Mouse (Mus musculus) midbrain, embryonic 16.5 days (tissue): ENCODE results near the gene Zdhhc17. TPM values are rescaled to one million over a fixed set of nuclear protein-coding genes. Genes with fewer than 3 reads are reported as not detected.
A peak's percentile ranks its signal among the peaks of the same experiment; 100 is the strongest.

Experiments used
- ATAC-seq: fragments of 200-750 bp; cut with Nextera tagmentation; 2 replicates; pipeline ENCODE4 v1.8.0; 2017; ENCODE audit warnings: moderate TSS enrichment
- H3K27ac ChIP-seq: fragments of 300-500 bp; sonication (generic); 2 replicates; pipeline ENCODE4 v1.5.1; 2014; ENCODE audit warnings: mild to moderate bottlenecking, low read length, mixed read lengths
- H3K27me3 ChIP-seq: fragments of 300-500 bp; sonication (generic); 2 replicates; pipeline ENCODE4 v1.6.1; 2014; ENCODE audit warnings: low read depth, low read length, mixed read lengths; ENCODE audit not compliant: control insufficient read depth, insufficient read depth
- H3K36me3 ChIP-seq: fragments of 300-500 bp; sonication (generic); 2 replicates; pipeline ENCODE4 v1.6.1; 2014; ENCODE audit warnings: mild to moderate bottlenecking, low read length, moderate library complexity, mixed read lengths; ENCODE audit not compliant: control insufficient read depth, insufficient read depth
- H3K4me1 ChIP-seq: fragments of 300-500 bp; sonication (generic); 2 replicates; pipeline ENCODE4 v1.6.1; 2014; ENCODE audit warnings: mild to moderate bottlenecking, low read length, mixed read lengths; ENCODE audit not compliant: control insufficient read depth, insufficient read depth
- H3K4me2 ChIP-seq: fragments of 300-500 bp; sonication (generic); 2 replicates; pipeline ENCODE4 v1.6.1; 2014; ENCODE audit warnings: mild to moderate bottlenecking, low read length, mixed read lengths
- H3K4me3 ChIP-seq: fragments of 300-500 bp; sonication (generic); 2 replicates; pipeline ENCODE4 v1.5.1; 2014; ENCODE audit warnings: low read depth, mild to moderate bottlenecking, low read length, moderate library complexity, mixed read lengths
- H3K9ac ChIP-seq: fragments of 300-500 bp; sonication (generic); 2 replicates; pipeline ENCODE4 v1.6.1; 2014; ENCODE audit warnings: low read depth, low read length, mixed read lengths
- H3K9me3 ChIP-seq: fragments of 300-500 bp; sonication (generic); replicated peaks from 2 replicates; pipeline ENCODE4 v1.6.1; 2014; ENCODE audit warnings: mild to moderate bottlenecking, low read length, mixed read lengths; ENCODE audit not compliant: control insufficient read depth, poor library complexity, severe bottlenecking
- WGBS: fragments of 180-500 bp; shearing (Covaris S2); extraction: QIAGEN DNeasy Blood & Tissue Kit; methylation state at CpG from one replicate; pipeline ENCODE4 v1.1.7; 2014; 5-methylcytosine and 5-hydroxymethylcytosine counted together
- polyA plus RNA-seq: library from polyadenylated mRNA; unstranded; fragments of >200 nt; fragmentation: Nextera tagmentation; extraction: Ambion mirVana; gene quantifications from 2 replicates; pipeline ENCODE4 v1.2.1, GENCODE M21; 2015

The Zdhhc17 gene
- polyA plus RNA-seq, 1 experiment from 2014 or later = 63.9 TPM

- peak overlapping the region; percentile 90 for H3K4me3 ChIP-seq
- peaks cover 21% of the 10 kb centered on the region for H3K4me1 ChIP-seq
- ATAC-seq = peak; percentile 28
- H3K9ac ChIP-seq = peak overlapping the region; percentile 99
- H3K9me3 ChIP-seq = no peaks in the 10 kb centered on the region; the same call in 1 of the 2 replicates
- no peaks in the 10 kb centered on the region for H3K36me3 ChIP-seq
- H3K27me3 ChIP-seq = no peaks in the 10 kb centered on the region
- H3K27ac ChIP-seq = peak overlapping the region; percentile 99
- H3K4me2 ChIP-seq = peak overlapping the region; percentile 95
- WGBS = 0% methylated on average over 19 of the region's 19 CpGs
Measured at GRCm38 (mm10) chr10:111010480-111011225, 713 bp upstream of the Zdhhc17 start.

- Histone ChIP-seq H3K4me1 (peaks cover 25% of the 10 kb centered on the region), H3K9ac (peak overlapping the region; percentile 99), H3K9me3 (no peaks in the 10 kb centered on the region), H3K27me3 (no peaks in the 10 kb centered on the region), H3K36me3 (no peaks in the 10 kb centered on the region), H3K27ac (peak overlapping the region; percentile 99), H3K4me3 (peak overlapping the region; percentile 90), H3K4me2 (peak overlapping the region; percentile 56)
- ATAC-seq = no peak
- under 1% methylated on average over 27 of the region's 28 CpGs for WGBS
Measured at GRCm38 (mm10) chr10:111009113-111009640, 763 bp downstream of the Zdhhc17 start.

- no peak overlapping the region for H3K9ac ChIP-seq
- 89% methylated on average over 4 of the region's 4 CpGs for WGBS
- no peak overlapping the region for H3K4me3 ChIP-seq
Measured at GRCm38 (mm10) chr10:111007687-111008086, 2.3 kb downstream of the Zdhhc17 start.

GRCm38 (mm10) chr10:111005611-111006488, 4.1 kb downstream of the Zdhhc17 start:
- WGBS = 72% methylated on average over 14 of the region's 14 CpGs
- Histone ChIP-seq H3K27ac (no peak overlapping the region), H3K9me3 (no peaks in the 10 kb centered on the region), H3K4me2 (no peak overlapping the region), H3K27me3 (no peaks in the 10 kb centered on the region), H3K9ac (no peak overlapping the region), H3K36me3 (no peaks in the 10 kb centered on the region), H3K4me1 (peaks cover 22% of the 10 kb centered on the region), H3K4me3 (no peak overlapping the region)
- no peak for ATAC-seq

More at GRCm38 (mm10) chr10:111007687-111008086, 2.3 kb downstream of the Zdhhc17 start:
- no peaks in the 10 kb centered on the region for H3K36me3 ChIP-seq
- H3K4me2 ChIP-seq = peak overlapping the region; percentile 56
- peaks cover 25% of the 10 kb centered on the region for H3K4me1 ChIP-seq
- H3K27ac ChIP-seq = no peak overlapping the region
- H3K9me3 ChIP-seq = no peaks in the 10 kb centered on the region
- no peak for ATAC-seq
- no peaks in the 10 kb centered on the region for H3K27me3 ChIP-seq

DNA sequence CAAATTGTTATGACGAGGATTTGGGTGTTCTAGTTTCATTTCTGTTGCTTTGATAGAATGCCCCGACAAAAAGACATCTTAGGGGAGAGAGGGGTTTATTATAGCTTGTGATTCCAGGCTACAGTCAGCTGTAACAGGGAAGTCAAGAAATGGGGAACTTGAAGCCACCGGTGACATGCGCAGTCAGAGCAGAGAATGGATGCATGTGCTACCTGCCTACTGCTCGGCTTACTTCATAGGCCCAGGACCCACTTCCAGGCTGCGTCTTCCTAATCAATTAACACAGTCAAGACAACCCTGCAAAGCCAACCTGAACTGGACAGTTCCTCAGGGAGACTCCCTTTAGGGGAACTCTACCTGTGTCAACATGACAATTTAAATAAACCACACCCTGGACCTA, 5.7 kb downstream of the Zdhhc17 start:
- H3K4me1 ChIP-seq = peaks cover 22% of the 10 kb centered on the region
- H3K27me3 ChIP-seq = no peaks in the 10 kb centered on the region
- WGBS = 96% methylated on average over 6 of the region's 6 CpGs
- no peak for ATAC-seq
- H3K4me3 ChIP-seq = no peak overlapping the region
- no peak overlapping the region for H3K27ac ChIP-seq
- no peak overlapping the region for H3K9ac ChIP-seq
- H3K9me3 ChIP-seq = no peaks in the 10 kb centered on the region
- no peak overlapping the region for H3K4me2 ChIP-seq
- H3K36me3 ChIP-seq = no peaks in the 10 kb centered on the region

- no peak for ATAC-seq
- H3K4me1 ChIP-seq = no peaks in the 10 kb centered on the region
- H3K9me3 ChIP-seq = no peaks in the 10 kb centered on the region
- H3K36me3 ChIP-seq = no peaks in the 10 kb centered on the region
- H3K27me3 ChIP-seq = no peaks in the 10 kb centered on the region
- H3K4me3 ChIP-seq = no peak overlapping the region
- H3K4me2 ChIP-seq = no peak overlapping the region
- 75% methylated on average over 5 of the region's 5 CpGs for WGBS
- no peak overlapping the region for H3K27ac ChIP-seq
- no peak overlapping the region for H3K9ac ChIP-seq
Measured at GRCm38 (mm10) chr10:110999201-110999600, 10.7 kb downstream of the Zdhhc17 start.

DNA sequence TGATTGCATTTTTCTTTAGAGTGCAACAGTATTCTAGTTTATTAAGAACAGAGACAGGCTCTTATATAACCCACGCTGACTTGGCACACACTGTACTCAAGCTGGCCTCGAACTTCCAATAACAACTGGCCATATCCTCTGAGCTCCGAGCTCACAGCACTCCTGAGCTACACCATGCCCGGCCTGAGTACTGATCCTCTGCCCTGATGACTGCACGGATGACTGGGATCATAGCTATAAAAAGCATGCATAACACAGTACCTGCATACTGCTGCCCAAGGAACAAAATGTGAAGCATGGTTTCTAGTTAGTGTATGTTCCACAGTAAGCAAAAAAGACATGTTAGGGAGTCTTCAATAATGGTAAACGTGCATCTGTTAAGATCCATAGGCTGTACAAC, 12.8 kb downstream of the Zdhhc17 start:
- ATAC-seq = no peak
- Histone ChIP-seq H3K4me1 (peaks cover 4% of the 10 kb centered on the region), H3K9me3 (no peaks in the 10 kb centered on the region), H3K36me3 (no peaks in the 10 kb centered on the region), H3K4me2 (no peak overlapping the region), H3K9ac (no peak overlapping the region), H3K27ac (no peak overlapping the region), H3K4me3 (no peak overlapping the region), H3K27me3 (no peaks in the 10 kb centered on the region)
- WGBS = 91% methylated on average over 6 of the region's 6 CpGs

DNA sequence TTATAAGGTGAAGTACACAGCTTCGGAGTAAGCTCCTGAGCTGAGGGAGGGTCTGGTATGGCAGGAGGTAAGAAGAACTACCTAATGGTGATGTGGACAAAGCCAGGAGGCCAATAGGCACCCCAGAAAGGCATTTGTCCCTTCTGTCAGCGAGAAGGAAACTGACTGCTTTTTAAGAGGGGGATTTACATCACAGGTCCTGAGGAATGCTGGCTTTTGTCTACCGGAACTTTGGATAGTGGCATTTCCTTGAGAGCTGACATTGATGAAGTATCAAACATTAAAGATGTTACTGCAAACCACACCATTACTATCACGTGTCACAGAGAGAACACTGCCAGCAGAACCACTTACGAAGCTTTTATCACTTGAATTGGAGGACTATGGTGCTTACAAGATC, 15.2 kb downstream of the Zdhhc17 start:
- Histone ChIP-seq H3K9ac (no peak overlapping the region), H3K4me2 (no peak overlapping the region), H3K36me3 (no peaks in the 10 kb centered on the region), H3K27me3 (no peaks in the 10 kb centered on the region), H3K27ac (no peak overlapping the region), H3K9me3 (no peaks in the 10 kb centered on the region), H3K4me1 (peaks cover 15% of the 10 kb centered on the region), H3K4me3 (no peak overlapping the region)
- no peak for ATAC-seq
- WGBS = 59% methylated on average over 5 of the region's 5 CpGs

DNA sequence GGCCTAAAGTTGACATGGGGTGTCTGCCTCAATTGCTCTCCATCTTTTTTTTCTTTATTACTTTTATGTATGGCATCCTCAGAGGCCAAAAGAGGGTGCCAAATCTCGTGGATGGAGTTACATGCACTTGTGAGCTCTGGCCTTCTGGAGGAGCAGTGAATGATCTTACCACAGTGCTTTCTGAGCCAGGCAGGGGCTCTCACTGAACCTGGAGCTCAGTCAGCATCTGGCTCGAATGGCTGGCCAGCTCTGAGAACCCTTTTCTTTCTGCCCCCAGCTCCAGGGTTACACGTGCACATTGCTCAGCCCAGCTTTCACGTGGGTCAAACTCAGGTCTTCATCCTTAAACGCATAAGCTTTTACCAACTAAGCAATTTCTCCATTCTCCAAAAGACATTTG, 16.7 kb downstream of the Zdhhc17 start:
- 54% methylated on average over 5 of the region's 5 CpGs for WGBS
- Histone ChIP-seq H3K9ac (no peak overlapping the region), H3K4me3 (no peak overlapping the region), H3K4me1 (peaks cover 15% of the 10 kb centered on the region), H3K4me2 (no peak overlapping the region), H3K27ac (no peak overlapping the region), H3K36me3 (no peaks in the 10 kb centered on the region), H3K27me3 (no peaks in the 10 kb centered on the region), H3K9me3 (no peaks in the 10 kb centered on the region)
- no peak for ATAC-seq
